Mouse (Mus musculus) liver, embryonic 14.5 days (tissue): ENCODE measurements around the gene Zbtb41.

ENCODE experiments used
- CTCF ChIP-seq: IDR thresholded peaks from 2 replicates; pipeline ENCODE4 v1.5.1; 2016; ENCODE audit warnings: antibody characterized with exemption, low read depth, control low read depth
- EP300 ChIP-seq: IDR thresholded peaks from 2 replicates; pipeline ENCODE4 v1.6.1; 2016; ENCODE audit warnings: antibody characterized with exemption, low read depth

GRCm38 (mm10) chr1:139478898-139479297, 56.8 kb downstream of the Zbtb41 start:
- TF ChIP-seq CTCF (no peak), EP300 (no peak)
